Mouse (Mus musculus): ENCODE data around the gene Zbtb17. TPM values are rescaled to one million over a fixed set of nuclear protein-coding genes. Genes with fewer than 3 reads are reported as not detected.

Gene Zbtb17
- polyA plus RNA-seq, 1 experiment = 12.6 TPM

- Histone ChIP-seq H3K27ac (ENCODE audit: insufficient read depth, low read depth, low read length) (no peak overlapping the region), H3K4me3 (ENCODE audit: insufficient read depth, low read length) (no peak overlapping the region), H3K4me1 (ENCODE audit: control insufficient read depth, insufficient read depth, low read length) (peaks cover 47% of the 10 kb centered on the region)
- no peak for TF ChIP-seq CTCF (IDR thresholded peaks at IDR 0.05; ENCODE audit: low read depth, low read length)
- no peak for TF ChIP-seq POLR2A (IDR thresholded peaks at IDR 0.05; ENCODE audit: borderline replicate concordance, low read depth, low read length)
These were observed 11.9 kb downstream of the Zbtb17 start for GRCm38 (mm10) chr4:141456193-141456938.

DNA sequence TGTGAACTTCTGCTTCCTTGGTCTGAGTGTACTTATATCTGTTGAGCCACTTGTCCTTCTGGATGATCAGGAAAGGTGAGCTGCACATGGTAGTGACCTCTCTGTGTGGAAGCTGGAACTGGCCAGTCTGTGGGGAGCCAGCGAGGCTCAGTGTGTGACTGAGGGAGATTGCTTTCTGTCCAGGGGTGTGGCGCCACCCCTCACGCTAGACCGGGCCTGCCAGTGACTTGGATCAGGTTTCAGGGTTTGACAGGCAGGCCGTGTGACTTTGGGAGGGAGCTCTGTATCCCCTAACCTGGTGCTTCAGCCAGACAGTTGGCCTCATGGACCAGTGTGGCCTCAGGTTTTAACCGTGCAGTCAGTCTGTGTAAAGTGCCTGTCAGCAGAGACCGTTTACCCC, 13.8 kb downstream of the Zbtb17 start:
- H3K4me3 ChIP-seq (ENCODE audit: insufficient read depth, low read length) = no peak overlapping the region
- no peak for TF ChIP-seq POLR2A (IDR thresholded peaks at IDR 0.05; ENCODE audit: borderline replicate concordance, low read depth, low read length)
- TF ChIP-seq CTCF (IDR thresholded peaks at IDR 0.05; ENCODE audit: low read depth, low read length) = no peak
- peaks cover 31% of the 10 kb centered on the region for H3K4me1 ChIP-seq (ENCODE audit: control insufficient read depth, insufficient read depth, low read length)
- no peak overlapping the region for H3K27ac ChIP-seq (ENCODE audit: insufficient read depth, low read depth, low read length)

GRCm38 (mm10) chr4:141458888-141459287, 14.4 kb downstream of the Zbtb17 start:
- no peak overlapping the region for H3K27ac ChIP-seq (ENCODE audit: insufficient read depth, low read depth, low read length)
- TF ChIP-seq POLR2A (IDR thresholded peaks at IDR 0.05; ENCODE audit: borderline replicate concordance, low read depth, low read length) (no peak), CTCF (IDR thresholded peaks at IDR 0.05; ENCODE audit: low read depth, low read length) (no peak)
- no peak overlapping the region for H3K4me3 ChIP-seq (ENCODE audit: insufficient read depth, low read length)
- H3K4me1 ChIP-seq (ENCODE audit: control insufficient read depth, insufficient read depth, low read length) = peaks cover 24% of the 10 kb centered on the region

DNA sequence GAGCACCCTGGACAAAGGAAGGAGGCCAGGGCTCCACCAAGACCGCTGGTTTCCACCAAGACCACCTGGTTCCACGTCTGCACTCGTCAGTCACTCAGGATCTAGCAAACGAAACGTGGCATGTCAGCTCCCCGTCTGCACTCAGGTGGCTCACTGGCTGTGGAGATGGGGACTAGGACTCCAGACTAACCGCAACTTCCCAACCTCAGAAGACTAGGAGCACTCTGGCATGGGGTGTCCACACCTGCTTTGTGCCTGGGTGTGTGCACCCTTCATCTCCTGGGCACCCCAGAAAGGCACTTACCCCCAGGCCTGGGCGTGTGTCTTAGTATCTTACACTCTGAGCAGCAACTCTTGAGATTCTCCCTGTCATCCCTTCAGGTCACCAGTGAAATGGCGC, 15.3 kb downstream of the Zbtb17 start:
- TF ChIP-seq POLR2A (IDR thresholded peaks at IDR 0.05; ENCODE audit: borderline replicate concordance, low read depth, low read length) (no peak), CTCF (IDR thresholded peaks at IDR 0.05; ENCODE audit: low read depth, low read length) (no peak)
- H3K4me3 ChIP-seq (ENCODE audit: insufficient read depth, low read length) = no peak overlapping the region
- H3K27ac ChIP-seq (ENCODE audit: insufficient read depth, low read depth, low read length) = no peak overlapping the region
- peaks cover 19% of the 10 kb centered on the region for H3K4me1 ChIP-seq (ENCODE audit: control insufficient read depth, insufficient read depth, low read length)

DNA sequence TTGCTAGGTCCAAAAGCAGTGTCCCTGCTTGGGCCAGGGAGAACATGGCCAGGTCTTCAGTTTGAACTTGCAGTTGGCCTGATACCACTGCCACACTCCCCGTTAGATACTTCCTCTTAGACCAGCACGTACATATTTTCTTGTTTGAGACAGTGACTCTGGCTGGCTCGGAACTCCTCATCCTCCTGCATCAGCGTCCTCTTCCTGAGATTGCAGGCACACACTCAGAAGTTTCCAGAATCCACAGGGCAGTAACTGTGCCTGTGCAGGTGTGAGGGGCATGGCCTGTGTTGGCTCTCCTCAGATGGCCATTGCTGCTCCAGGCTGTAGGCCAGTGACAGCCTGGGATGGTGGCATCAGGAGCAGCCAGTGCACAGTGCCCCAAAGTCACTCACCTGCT, 16.0 kb downstream of the Zbtb17 start:
- no peak for TF ChIP-seq CTCF (IDR thresholded peaks at IDR 0.05; ENCODE audit: low read depth, low read length)
- TF ChIP-seq POLR2A (IDR thresholded peaks at IDR 0.05; ENCODE audit: borderline replicate concordance, low read depth, low read length) = no peak
- Histone ChIP-seq H3K27ac (ENCODE audit: insufficient read depth, low read depth, low read length) (no peak overlapping the region), H3K4me1 (ENCODE audit: control insufficient read depth, insufficient read depth, low read length) (peaks cover 12% of the 10 kb centered on the region), H3K4me3 (ENCODE audit: insufficient read depth, low read length) (no peak overlapping the region)

DNA sequence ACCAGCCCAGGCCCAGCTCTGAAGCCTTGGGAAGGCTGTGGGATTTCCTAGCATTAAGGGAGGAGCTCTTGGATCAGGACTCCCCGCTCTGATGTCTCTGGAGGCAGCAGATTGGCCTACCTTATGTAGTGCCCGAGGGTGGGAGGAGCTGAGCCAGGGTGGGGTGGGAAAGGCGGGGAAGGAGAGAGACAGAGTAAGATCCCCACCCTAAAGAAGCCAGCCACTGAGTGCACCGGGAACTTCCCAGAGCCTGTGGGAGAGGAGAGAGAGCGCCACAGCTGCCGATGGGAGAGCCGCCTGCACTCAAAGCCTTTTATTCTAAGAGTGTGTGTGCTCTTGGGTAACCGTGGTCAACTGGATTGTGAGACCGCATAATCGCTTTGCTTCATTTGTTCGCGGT, 16.6 kb downstream of the Zbtb17 start:
- no peak overlapping the region for H3K4me3 ChIP-seq (ENCODE audit: insufficient read depth, low read length)
- no peak overlapping the region for H3K27ac ChIP-seq (ENCODE audit: insufficient read depth, low read depth, low read length)
- peaks cover 6% of the 10 kb centered on the region for H3K4me1 ChIP-seq (ENCODE audit: control insufficient read depth, insufficient read depth, low read length)
- no peak for TF ChIP-seq POLR2A (IDR thresholded peaks at IDR 0.05; ENCODE audit: borderline replicate concordance, low read depth, low read length)
- no peak for TF ChIP-seq CTCF (IDR thresholded peaks at IDR 0.05; ENCODE audit: low read depth, low read length)

DNA sequence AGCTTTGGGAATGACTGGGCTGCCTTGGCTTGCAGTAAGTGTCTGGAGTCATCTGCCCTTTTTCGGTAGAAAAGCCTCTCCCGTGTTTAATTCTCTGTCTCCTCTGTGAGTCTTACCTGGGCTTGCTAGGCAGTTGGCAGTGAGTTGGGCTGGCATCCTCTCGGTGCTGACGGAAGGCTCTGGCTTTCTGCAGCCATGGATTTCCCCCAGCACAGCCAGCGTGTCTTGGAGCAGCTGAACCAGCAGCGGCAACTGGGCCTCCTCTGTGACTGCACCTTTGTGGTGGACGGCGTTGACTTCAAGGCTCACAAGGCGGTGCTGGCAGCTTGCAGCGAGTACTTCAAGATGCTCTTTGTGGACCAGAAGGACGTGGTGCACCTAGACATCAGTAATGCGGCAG, 17.1 kb downstream of the Zbtb17 start:
- no peak overlapping the region for H3K4me3 ChIP-seq (ENCODE audit: insufficient read depth, low read length)

GRCm38 (mm10) chr4:141463472-141463871, 19.0 kb downstream of the Zbtb17 start:
- peaks cover 4% of the 10 kb centered on the region; the same call in 1 of the 2 replicates for H3K4me1 ChIP-seq (ENCODE audit: control insufficient read depth, insufficient read depth, low read length)
- no peak for TF ChIP-seq CTCF (IDR thresholded peaks at IDR 0.05; ENCODE audit: low read depth, low read length)
- no peak for TF ChIP-seq POLR2A (IDR thresholded peaks at IDR 0.05; ENCODE audit: borderline replicate concordance, low read depth, low read length)
- H3K4me3 ChIP-seq (ENCODE audit: insufficient read depth, low read length) = no peak overlapping the region
- no peak overlapping the region for H3K27ac ChIP-seq (ENCODE audit: insufficient read depth, low read depth, low read length)

More for the DNA sequence above, 17.1 kb downstream of the Zbtb17 start:
- TF ChIP-seq CTCF (IDR thresholded peaks at IDR 0.05; ENCODE audit: low read depth, low read length) = no peak
- no peak for TF ChIP-seq POLR2A (IDR thresholded peaks at IDR 0.05; ENCODE audit: borderline replicate concordance, low read depth, low read length)
- H3K27ac ChIP-seq (ENCODE audit: insufficient read depth, low read depth, low read length) = no peak overlapping the region
- H3K4me1 ChIP-seq (ENCODE audit: control insufficient read depth, insufficient read depth, low read length) = peaks cover 4% of the 10 kb centered on the region; the same call in 1 of the 2 replicates

- Histone ChIP-seq H3K4me1 (ENCODE audit: control insufficient read depth, insufficient read depth, low read length) (peaks cover 4% of the 10 kb centered on the region; the same call in 1 of the 2 replicates), H3K27ac (ENCODE audit: insufficient read depth, low read depth, low read length) (no peak overlapping the region), H3K4me3 (ENCODE audit: insufficient read depth, low read length) (no peak overlapping the region)
- no peak for TF ChIP-seq POLR2A (IDR thresholded peaks at IDR 0.05; ENCODE audit: borderline replicate concordance, low read depth, low read length)
- TF ChIP-seq CTCF (IDR thresholded peaks at IDR 0.05; ENCODE audit: low read depth, low read length) = no peak
These were observed 20.3 kb downstream of the Zbtb17 start for GRCm38 (mm10) chr4:141464722-141465121.

DNA sequence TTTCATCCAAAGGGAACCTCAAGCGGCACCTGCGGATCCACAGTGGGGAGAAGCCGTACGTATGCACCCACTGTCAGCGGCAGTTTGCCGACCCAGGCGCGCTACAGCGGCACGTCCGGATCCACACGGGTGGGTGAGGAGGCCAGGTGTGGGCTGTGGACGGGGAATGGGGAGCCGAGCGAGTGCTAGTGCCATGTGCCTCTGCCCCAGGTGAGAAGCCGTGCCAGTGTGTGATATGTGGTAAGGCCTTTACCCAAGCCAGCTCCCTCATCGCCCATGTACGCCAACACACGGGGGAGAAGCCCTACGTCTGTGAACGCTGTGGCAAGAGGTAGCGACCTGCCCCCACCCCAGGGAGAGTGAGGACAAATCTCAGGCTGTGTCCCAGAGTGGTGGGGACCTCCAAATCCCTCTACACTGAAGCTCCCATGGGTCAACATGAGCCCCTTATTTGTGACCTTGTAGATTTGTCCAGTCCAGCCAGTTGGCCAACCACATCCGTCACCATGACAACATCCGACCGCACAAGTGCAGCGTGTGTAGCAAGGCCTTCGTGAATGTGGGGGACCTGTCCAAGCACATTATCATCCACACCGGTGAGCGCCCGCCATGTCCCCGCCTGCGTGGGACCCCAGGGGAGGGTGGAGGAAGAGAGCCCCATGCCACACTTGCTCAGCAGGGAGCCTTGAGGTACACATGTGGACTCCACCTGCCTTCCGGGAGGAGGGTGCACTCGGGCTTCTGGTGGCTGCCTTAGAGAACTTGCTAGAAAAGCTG, 21.2 kb downstream of the Zbtb17 start:
- no peak overlapping the region for H3K27ac ChIP-seq (ENCODE audit: insufficient read depth, low read depth, low read length)
- TF ChIP-seq POLR2A (IDR thresholded peaks at IDR 0.05; ENCODE audit: borderline replicate concordance, low read depth, low read length) (no peak), CTCF (IDR thresholded peaks at IDR 0.05; ENCODE audit: low read depth, low read length) (no peak)
- no peaks in the 10 kb centered on the region for H3K4me1 ChIP-seq (ENCODE audit: control insufficient read depth, insufficient read depth, low read length)
- no peak overlapping the region for H3K4me3 ChIP-seq (ENCODE audit: insufficient read depth, low read length)
